Mouse (Mus musculus) inflammation-experienced regulatory T-cells, adult 6 months (primary cell): Measurements from ENCODE around the gene Acot13. TPM values are rescaled to one million over a fixed set of nuclear protein-coding genes. Genes with fewer than 3 reads are reported as not detected.

ENCODE experiments used
- ATAC-seq: one replicate; pipeline ENCODE4 v1.8.0; 2017
- polyA plus RNA-seq, 3 experiments: library from polyadenylated mRNA; unstranded; fragments of 100-300 nt; shearing (Covaris generic); gene quantifications; one replicate each; pipeline ENCODE4 v1.2.1; 2017

Acot13 gene
- polyA plus RNA-seq, 3 experiments from 2014 or later: 55.2 to 89.6 (median 75.2) TPM

GRCm38 (mm10) chr13:24826116-24826515 is 5.2 kb downstream of the Acot13 start:
- no peak for ATAC-seq

- no peak for ATAC-seq
Observed at GRCm38 (mm10) chr13:24825587-24825986, 5.8 kb downstream of the Acot13 start.

- no peak for ATAC-seq
Observed at GRCm38 (mm10) chr13:24824647-24825046, 6.7 kb downstream of the Acot13 start.

- no peak for ATAC-seq
Observed at GRCm38 (mm10) chr13:24822663-24823343, 8.5 kb downstream of the Acot13 start.

GRCm38 (mm10) chr13:24819931-24820330 is 11.4 kb downstream of the Acot13 start:
- no peak for ATAC-seq

GRCm38 (mm10) chr13:24816125-24817092 is 14.9 kb downstream of the Acot13 start:
- ATAC-seq: no peak

GRCm38 (mm10) chr13:24814616-24815015 is 16.7 kb downstream of the Acot13 start:
- no peak for ATAC-seq

GRCm38 (mm10) chr13:24812521-24812920 is 18.8 kb downstream of the Acot13 start:
- no peak for ATAC-seq

GRCm38 (mm10) chr13:24806079-24806478 is 25.3 kb downstream of the Acot13 start:
- no peak for ATAC-seq

- no peak for ATAC-seq
Observed at GRCm38 (mm10) chr13:24803196-24803595, 28.1 kb downstream of the Acot13 start.

- no peak for ATAC-seq
Observed at GRCm38 (mm10) chr13:24802131-24802691, 29.1 kb downstream of the Acot13 start.

GRCm38 (mm10) chr13:24801308-24801921 is 29.9 kb downstream of the Acot13 start, which contains the start of gene BC005537:
Gene BC005537 (plus strand): TSS chr13:24801657.
- ATAC-seq: peak; percentile 42

- ATAC-seq: peak; percentile 89
Observed at GRCm38 (mm10) chr13:24800674-24801307, 30.5 kb downstream of the Acot13 start.

GRCm38 (mm10) chr13:24799925-24800673 is 31.2 kb downstream of the Acot13 start:
- no peak for ATAC-seq

- ATAC-seq: no peak
Observed at GRCm38 (mm10) chr13:24799378-24799777, 32.0 kb downstream of the Acot13 start.

- no peak for ATAC-seq
Observed at GRCm38 (mm10) chr13:24798686-24799085, 32.7 kb downstream of the Acot13 start.

- ATAC-seq: no peak
Observed at GRCm38 (mm10) chr13:24792411-24793045, 38.8 kb downstream of the Acot13 start.

- no peak for ATAC-seq
Observed at GRCm38 (mm10) chr13:24791349-24791748, 40.0 kb downstream of the Acot13 start.

GRCm38 (mm10) chr13:24787477-24787876 is 43.9 kb downstream of the Acot13 start:
- no peak for ATAC-seq

- ATAC-seq: peak; percentile 97
Observed at GRCm38 (mm10) chr13:24786014-24786490, 45.3 kb downstream of the Acot13 start.

GRCm38 (mm10) chr13:24781916-24782315 is 49.4 kb downstream of the Acot13 start:
- no peak for ATAC-seq
